Mouse (Mus musculus) ES-Bruce4 (cell line): ENCODE measurements around the gene Skp2.

Experiments
- CTCF ChIP-seq: IDR thresholded peaks from one replicate; pipeline ENCODE4 v1.8.1; 2011; ENCODE audit warnings: low read depth, low read length
- EP300 ChIP-seq: IDR thresholded peaks from 2 replicates; pipeline ENCODE4 v1.6.1; 2011; ENCODE audit warnings: low read depth, low read length; ENCODE audit not compliant: insufficient read depth
- POLR2A ChIP-seq: IDR thresholded peaks from one replicate; pipeline ENCODE4 v1.8.1; 2011; ENCODE audit warnings: low read length; ENCODE audit not compliant: insufficient read depth

- TF ChIP-seq CTCF: no peak
- TF ChIP-seq POLR2A: no peak
- TF ChIP-seq EP300: no peak
Measured at GRCm38 (mm10) chr15:9074139-9074538, 81.1 kb downstream of the Skp2 start.
